Mouse (Mus musculus): ENCODE data around the gene Pdzrn4. TPM values are rescaled to one million over a fixed set of nuclear protein-coding genes. Genes with fewer than 3 reads are reported as not detected.

Gene Pdzrn4
- polyA plus RNA-seq, 1 experiment from 2014 or later = 2.1 TPM

DNA sequence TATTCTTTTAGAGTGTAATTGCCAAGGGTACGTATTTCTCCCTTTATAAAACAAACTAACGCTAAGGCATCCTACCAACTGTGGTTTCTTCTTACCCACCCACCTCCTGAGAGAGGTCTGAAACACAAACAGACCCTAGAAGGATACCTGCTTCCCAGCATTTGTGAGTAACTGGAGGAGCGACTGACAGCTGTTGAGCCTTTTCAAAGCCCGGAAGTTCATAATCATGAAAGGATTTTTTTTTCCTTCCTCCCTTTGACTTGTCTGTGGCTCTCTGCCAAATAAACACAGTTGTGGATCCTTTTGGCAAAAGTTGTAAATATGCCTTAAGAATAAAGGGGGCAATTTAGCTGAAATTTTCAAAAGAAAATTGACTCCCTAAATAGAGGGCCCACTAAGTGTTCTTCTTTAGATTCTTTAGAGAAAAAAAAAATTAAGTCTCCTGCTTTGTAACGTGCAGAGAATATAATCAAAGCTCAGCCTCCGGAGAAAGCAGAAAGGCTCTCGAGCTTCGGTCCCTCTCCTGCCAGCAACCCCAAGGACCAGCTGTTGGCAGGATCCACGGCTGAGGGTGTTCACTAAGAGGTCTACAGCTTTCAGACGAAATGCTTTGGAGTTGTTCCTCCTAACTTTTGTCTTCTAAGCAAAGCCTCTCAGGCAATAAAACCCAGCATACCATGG lies 299.7 kb downstream of the Pdzrn4 start:
- WGBS = 45% methylated on average over 10 of the region's 10 CpGs
- Histone ChIP-seq H3K4me3 (ENCODE audit: low read length) (no peak overlapping the region), H3K36me3 (ENCODE audit: control insufficient read depth, insufficient read depth) (no peaks in the 10 kb centered on the region), H3K9me3 (replicated peaks; ENCODE audit: control insufficient read depth, low read length) (no peaks in the 10 kb centered on the region), H3K27me3 (ENCODE audit: control insufficient read depth, insufficient read depth, low read length) (no peaks in the 10 kb centered on the region), H3K9ac (ENCODE audit: low read length) (no peak overlapping the region), H3K4me2 (ENCODE audit: low read depth, low read length) (no peak overlapping the region), H3K4me1 (ENCODE audit: control insufficient read depth, insufficient read depth, low read length) (no peaks in the 10 kb centered on the region), H3K27ac (ENCODE audit: low read length) (no peak overlapping the region)
- ATAC-seq (replicated peaks; ENCODE audit: extremely low read depth, insufficient read depth, low FRiP score) = no peak

DNA sequence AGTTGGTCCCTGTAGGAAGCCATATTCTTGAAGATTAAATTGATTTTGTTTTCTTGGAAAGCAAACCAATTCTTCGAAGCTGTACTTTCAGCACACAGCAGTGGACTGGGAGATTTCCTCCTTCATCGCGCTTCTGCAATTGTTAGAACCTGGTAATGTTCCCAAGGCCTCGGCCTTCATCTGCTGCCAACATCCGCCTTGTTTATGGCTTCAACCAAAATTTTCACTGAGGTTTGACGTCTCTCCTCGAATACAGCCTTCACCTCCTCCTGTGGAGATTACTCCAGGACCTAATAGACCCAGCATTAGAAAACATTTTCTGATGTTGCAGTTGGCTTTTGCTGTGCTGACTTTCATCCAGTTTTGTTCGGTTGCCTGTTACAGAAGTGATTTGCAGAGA lies 307.5 kb downstream of the Pdzrn4 start:
- H3K4me2 ChIP-seq (ENCODE audit: low read depth, low read length) = no peak overlapping the region
- no peaks in the 10 kb centered on the region for H3K9me3 ChIP-seq (replicated peaks; ENCODE audit: control insufficient read depth, low read length)
- H3K4me1 ChIP-seq (ENCODE audit: control insufficient read depth, insufficient read depth, low read length) = no peaks in the 10 kb centered on the region
- H3K9ac ChIP-seq (ENCODE audit: low read length) = no peak overlapping the region
- ATAC-seq (replicated peaks; ENCODE audit: extremely low read depth, insufficient read depth, low FRiP score) = no peak
- H3K4me3 ChIP-seq (ENCODE audit: low read length) = no peak overlapping the region
- no peaks in the 10 kb centered on the region for H3K27me3 ChIP-seq (ENCODE audit: control insufficient read depth, insufficient read depth, low read length)
- no peaks in the 10 kb centered on the region for H3K36me3 ChIP-seq (ENCODE audit: control insufficient read depth, insufficient read depth)
- no peak overlapping the region for H3K27ac ChIP-seq (ENCODE audit: low read length)
- 78% methylated on average over 8 of the region's 8 CpGs for WGBS

DNA sequence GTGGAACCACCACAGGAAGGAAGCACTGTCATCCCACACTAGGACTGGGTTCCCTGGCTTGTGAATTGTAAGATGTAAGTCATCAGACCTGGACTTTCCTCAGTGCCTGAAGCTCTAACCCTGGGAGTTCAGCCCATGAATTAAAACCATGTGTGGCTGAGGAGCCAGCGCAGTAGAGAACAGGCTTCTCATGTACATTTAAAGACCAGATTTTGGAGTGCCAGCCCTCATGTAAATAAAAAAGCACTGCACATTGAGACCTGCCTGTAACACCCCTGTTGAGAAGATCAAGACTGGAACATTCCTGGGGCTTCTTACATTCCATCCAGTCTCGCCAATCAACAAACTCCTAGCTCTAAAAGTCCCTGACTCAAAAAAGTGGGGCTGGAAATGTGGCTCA lies 342.0 kb downstream of the Pdzrn4 start:
- H3K4me2 ChIP-seq (ENCODE audit: low read depth, low read length) = no peak overlapping the region
- H3K9me3 ChIP-seq (replicated peaks; ENCODE audit: control insufficient read depth, low read length) = no peaks in the 10 kb centered on the region
- H3K36me3 ChIP-seq (ENCODE audit: control insufficient read depth, insufficient read depth) = no peaks in the 10 kb centered on the region
- ATAC-seq (replicated peaks; ENCODE audit: extremely low read depth, insufficient read depth, low FRiP score) = no peak
- H3K9ac ChIP-seq (ENCODE audit: low read length) = no peak overlapping the region
- 55% methylated on average over 2 of the region's 2 CpGs for whole genome bisulfite sequencing
- H3K27ac ChIP-seq (ENCODE audit: low read length) = no peak overlapping the region
- H3K4me3 ChIP-seq (ENCODE audit: low read length) = no peak overlapping the region
- H3K27me3 ChIP-seq (ENCODE audit: control insufficient read depth, insufficient read depth, low read length) = no peaks in the 10 kb centered on the region
- no peaks in the 10 kb centered on the region for H3K4me1 ChIP-seq (ENCODE audit: control insufficient read depth, insufficient read depth, low read length)

- Histone ChIP-seq H3K4me3 (ENCODE audit: low read length) (no peak overlapping the region), H3K4me2 (ENCODE audit: low read depth, low read length) (no peak overlapping the region), H3K9ac (ENCODE audit: low read length) (no peak overlapping the region), H3K4me1 (ENCODE audit: control insufficient read depth, insufficient read depth, low read length) (no peaks in the 10 kb centered on the region), H3K27ac (ENCODE audit: low read length) (no peak overlapping the region), H3K27me3 (ENCODE audit: control insufficient read depth, insufficient read depth, low read length) (no peaks in the 10 kb centered on the region), H3K9me3 (replicated peaks; ENCODE audit: control insufficient read depth, low read length) (no peaks in the 10 kb centered on the region), H3K36me3 (ENCODE audit: control insufficient read depth, insufficient read depth) (no peaks in the 10 kb centered on the region)
- no peak for ATAC-seq (replicated peaks; ENCODE audit: extremely low read depth, insufficient read depth, low FRiP score)
- WGBS = 89% methylated on average over 4 of the region's 4 CpGs
Observed at GRCm38 (mm10) chr15:92739887-92740286, 343.2 kb downstream of the Pdzrn4 start.

DNA sequence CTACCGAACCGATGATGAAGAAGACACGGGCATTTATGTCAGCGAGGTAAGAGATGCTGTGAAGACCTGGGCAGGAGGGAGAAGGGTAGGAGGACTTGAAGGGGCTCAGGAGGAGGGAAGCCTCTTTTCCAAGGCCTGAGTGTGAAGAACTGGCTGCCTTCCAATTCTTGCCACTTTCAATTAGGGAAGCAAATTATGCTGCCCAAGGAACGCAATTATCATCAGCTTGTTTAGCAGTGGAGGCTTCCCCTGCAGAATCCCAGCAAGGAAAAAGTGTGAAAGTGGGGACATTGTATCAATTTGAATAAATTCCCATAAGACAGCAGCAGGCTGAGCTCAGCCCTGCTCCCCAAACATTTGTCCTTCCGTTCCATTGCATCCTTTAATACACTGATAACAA lies 346.9 kb downstream of the Pdzrn4 start:
- WGBS = 76% methylated on average over 6 of the region's 6 CpGs
- no peak overlapping the region for H3K9ac ChIP-seq (ENCODE audit: low read length)
- ATAC-seq (replicated peaks; ENCODE audit: extremely low read depth, insufficient read depth, low FRiP score) = no peak
- H3K36me3 ChIP-seq (ENCODE audit: control insufficient read depth, insufficient read depth) = no peaks in the 10 kb centered on the region
- H3K4me3 ChIP-seq (ENCODE audit: low read length) = no peak overlapping the region
- no peaks in the 10 kb centered on the region for H3K4me1 ChIP-seq (ENCODE audit: control insufficient read depth, insufficient read depth, low read length)
- no peak overlapping the region for H3K4me2 ChIP-seq (ENCODE audit: low read depth, low read length)
- no peak overlapping the region for H3K27ac ChIP-seq (ENCODE audit: low read length)
- H3K27me3 ChIP-seq (ENCODE audit: control insufficient read depth, insufficient read depth, low read length) = no peaks in the 10 kb centered on the region
- no peaks in the 10 kb centered on the region for H3K9me3 ChIP-seq (replicated peaks; ENCODE audit: control insufficient read depth, low read length)

DNA sequence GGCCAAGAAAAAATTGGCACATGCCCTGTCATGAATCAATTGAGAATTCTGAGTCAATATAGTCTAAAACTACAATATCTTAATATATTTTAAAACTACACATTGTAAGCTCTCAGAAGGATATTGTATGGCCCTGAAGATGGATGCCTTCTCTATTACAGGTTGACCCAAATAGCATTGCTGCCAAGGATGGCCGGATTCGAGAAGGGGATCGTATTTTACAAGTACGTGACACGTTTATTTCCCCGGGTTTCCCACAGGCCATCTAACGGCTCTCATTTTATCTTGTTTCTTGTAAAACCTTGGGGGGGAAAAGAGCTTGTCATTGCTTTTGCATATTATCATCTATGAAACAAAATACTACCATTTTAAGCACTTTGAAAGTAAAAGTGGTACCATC lies 349.4 kb downstream of the Pdzrn4 start:
- no peaks in the 10 kb centered on the region for H3K4me1 ChIP-seq (ENCODE audit: control insufficient read depth, insufficient read depth, low read length)
- 84% methylated on average over 7 of the region's 7 CpGs for WGBS
- no peaks in the 10 kb centered on the region for H3K27me3 ChIP-seq (ENCODE audit: control insufficient read depth, insufficient read depth, low read length)
- H3K9me3 ChIP-seq (replicated peaks; ENCODE audit: control insufficient read depth, low read length) = no peaks in the 10 kb centered on the region
- no peak overlapping the region for H3K9ac ChIP-seq (ENCODE audit: low read length)
- no peak overlapping the region for H3K4me3 ChIP-seq (ENCODE audit: low read length)
- no peak overlapping the region for H3K27ac ChIP-seq (ENCODE audit: low read length)
- H3K36me3 ChIP-seq (ENCODE audit: control insufficient read depth, insufficient read depth) = no peaks in the 10 kb centered on the region
- no peak overlapping the region for H3K4me2 ChIP-seq (ENCODE audit: low read depth, low read length)
- ATAC-seq (replicated peaks; ENCODE audit: extremely low read depth, insufficient read depth, low FRiP score) = no peak

GRCm38 (mm10) chr15:92752167-92752566 lies 355.5 kb downstream of the Pdzrn4 start:
- 75% methylated on average over 17 of the region's 17 CpGs for WGBS
- H3K27ac ChIP-seq (ENCODE audit: low read length) = no peak overlapping the region
- no peak overlapping the region for H3K4me2 ChIP-seq (ENCODE audit: low read depth, low read length)
- no peaks in the 10 kb centered on the region for H3K4me1 ChIP-seq (ENCODE audit: control insufficient read depth, insufficient read depth, low read length)
- no peak overlapping the region for H3K9ac ChIP-seq (ENCODE audit: low read length)
- no peak for ATAC-seq (replicated peaks; ENCODE audit: extremely low read depth, insufficient read depth, low FRiP score)
- no peaks in the 10 kb centered on the region for H3K9me3 ChIP-seq (replicated peaks; ENCODE audit: control insufficient read depth, low read length)
- H3K4me3 ChIP-seq (ENCODE audit: low read length) = no peak overlapping the region
- no peaks in the 10 kb centered on the region for H3K36me3 ChIP-seq (ENCODE audit: control insufficient read depth, insufficient read depth)
- H3K27me3 ChIP-seq (ENCODE audit: control insufficient read depth, insufficient read depth, low read length) = no peaks in the 10 kb centered on the region

GRCm38 (mm10) chr15:92752578-92752977 lies 355.9 kb downstream of the Pdzrn4 start:
- no peaks in the 10 kb centered on the region for H3K9me3 ChIP-seq (replicated peaks; ENCODE audit: control insufficient read depth, low read length)
- H3K27ac ChIP-seq (ENCODE audit: low read length) = no peak overlapping the region
- no peaks in the 10 kb centered on the region for H3K4me1 ChIP-seq (ENCODE audit: control insufficient read depth, insufficient read depth, low read length)
- H3K4me3 ChIP-seq (ENCODE audit: low read length) = no peak overlapping the region
- WGBS = 91% methylated on average over 13 of the region's 13 CpGs
- H3K4me2 ChIP-seq (ENCODE audit: low read depth, low read length) = no peak overlapping the region
- H3K36me3 ChIP-seq (ENCODE audit: control insufficient read depth, insufficient read depth) = no peaks in the 10 kb centered on the region
- H3K9ac ChIP-seq (ENCODE audit: low read length) = no peak overlapping the region
- ATAC-seq (replicated peaks; ENCODE audit: extremely low read depth, insufficient read depth, low FRiP score) = no peak
- no peaks in the 10 kb centered on the region for H3K27me3 ChIP-seq (ENCODE audit: control insufficient read depth, insufficient read depth, low read length)

GRCm38 (mm10) chr15:92757085-92757903 lies 360.6 kb downstream of the Pdzrn4 start:
- no peak overlapping the region for H3K9ac ChIP-seq (ENCODE audit: low read length)
- no peaks in the 10 kb centered on the region for H3K36me3 ChIP-seq (ENCODE audit: control insufficient read depth, insufficient read depth)
- no peak for ATAC-seq (replicated peaks; ENCODE audit: extremely low read depth, insufficient read depth, low FRiP score)
- H3K27ac ChIP-seq (ENCODE audit: low read length) = no peak overlapping the region
- 77% methylated on average over 17 of the region's 17 CpGs for WGBS
- no peaks in the 10 kb centered on the region for H3K4me1 ChIP-seq (ENCODE audit: control insufficient read depth, insufficient read depth, low read length)
- no peak overlapping the region for H3K4me2 ChIP-seq (ENCODE audit: low read depth, low read length)
- no peak overlapping the region for H3K4me3 ChIP-seq (ENCODE audit: low read length)
- H3K9me3 ChIP-seq (replicated peaks; ENCODE audit: control insufficient read depth, low read length) = no peaks in the 10 kb centered on the region
- no peaks in the 10 kb centered on the region for H3K27me3 ChIP-seq (ENCODE audit: control insufficient read depth, insufficient read depth, low read length)
